Mouse (Mus musculus) CH12.LX (cell line): ENCODE results near the gene Ubxn10. TPM values are rescaled to one million over a fixed set of nuclear protein-coding genes. Genes with fewer than 3 reads are reported as not detected.

ENCODE experiments used
- DNase-seq: peaks from one replicate; pipeline ENCODE4 v3.0.0-alpha.2; 2013; ENCODE audit errors: extremely low read depth
- H3K27ac ChIP-seq: 2 replicates; pipeline ENCODE4 v1.5.1; 2012; ENCODE audit warnings: low read depth, mild to moderate bottlenecking, control low read depth, moderate library complexity; ENCODE audit not compliant: insufficient read depth
- H3K27me3 ChIP-seq: replicated peaks from 2 replicates; pipeline ENCODE3; 2012; ENCODE audit warnings: inconsistent platforms
- H3K36me3 ChIP-seq, 2 experiments: replicated peaks in 1 of 2; 2 replicates each; pipeline versions ENCODE3 to v1.6.1; 2012; ENCODE audit warnings: inconsistent platforms in 1 of 2, low read length in 1 of 2, mild to moderate bottlenecking in 1 of 2, mixed read lengths in 1 of 2, moderate library complexity in 1 of 2; ENCODE audit not compliant: control insufficient read depth in 1 of 2, insufficient read depth in 1 of 2
- H3K4me1 ChIP-seq, 2 experiments: 2 replicates each; pipeline ENCODE4 v1.6.1; 2012; ENCODE audit warnings: inconsistent platforms in 1 of 2, moderate library complexity in 1 of 2; ENCODE audit not compliant: insufficient read depth in 2 of 2, control insufficient read depth in 1 of 2
- H3K4me2 ChIP-seq: 2 replicates; pipeline ENCODE4 v1.6.1; 2012; ENCODE audit warnings: low read depth, mild to moderate bottlenecking, control low read depth; ENCODE audit not compliant: poor library complexity, insufficient read depth, severe bottlenecking
- H3K4me3 ChIP-seq, 3 experiments: fragments of 150-350 bp in 1 of 3; sonication (generic) in 1 of 3; replicated peaks in 1 of 3; 2 replicates each; pipeline versions ENCODE3 to v1.5.1; 2011 to 2012; ENCODE audit warnings: low read depth in 2 of 3, low read length in 2 of 3, mild to moderate bottlenecking in 2 of 3, moderate library complexity in 2 of 3, control low read depth in 1 of 3, improper control_type of control experiment in 1 of 3, inconsistent platforms in 1 of 3, mixed read lengths in 1 of 3; ENCODE audit not compliant: poor library complexity in 1 of 3
- H3K79me2 ChIP-seq: replicated peaks from 2 replicates; pipeline ENCODE4 v1.6.1; 2012; ENCODE audit warnings: mild to moderate bottlenecking, moderate library complexity; ENCODE audit not compliant: control insufficient read depth, poor library complexity, insufficient read depth, severe bottlenecking; ENCODE audit errors: extremely low read depth
- H3K9ac ChIP-seq: 2 replicates; pipeline ENCODE4 v1.6.1; 2012; ENCODE audit warnings: low read depth, mild to moderate bottlenecking, control low read depth, moderate library complexity; ENCODE audit not compliant: insufficient read depth
- H3K9me3 ChIP-seq: replicated peaks from 2 replicates; pipeline ENCODE3; 2012; ENCODE audit warnings: low read length, inconsistent platforms, mixed read lengths
- CHD2 ChIP-seq: IDR thresholded peaks from 2 replicates; pipeline ENCODE4 v1.6.1; 2011; ENCODE audit warnings: low read length, improper control_type of control experiment
- CTCF ChIP-seq, 2 experiments: IDR thresholded peaks in 1 of 2; conservative IDR thresholded peaks in 1 of 2; 2 replicates each; pipeline ENCODE4 v1.5.1; 2011 to 2012; ENCODE audit warnings: low read depth in 2 of 2, low read length in 2 of 2, improper control_type of control experiment in 1 of 2, inconsistent platforms in 1 of 2, mild to moderate bottlenecking in 1 of 2, moderate library complexity in 1 of 2
- ELF1 ChIP-seq: IDR thresholded peaks from 2 replicates; pipeline ENCODE4 v1.6.1; 2014; ENCODE audit warnings: low read depth, mild to moderate bottlenecking, inconsistent platforms, low read length, improper control_type of control experiment
- ETS1 ChIP-seq: conservative IDR thresholded peaks from 2 replicates; pipeline ENCODE4 v1.6.1; 2012; ENCODE audit warnings: low read depth, mild to moderate bottlenecking, inconsistent platforms, low read length, improper control_type of control experiment, moderate library complexity
- IRF4 ChIP-seq: IDR thresholded peaks from 2 replicates; pipeline ENCODE4 v1.6.1; 2014; ENCODE audit warnings: low read depth, mild to moderate bottlenecking, inconsistent platforms, low read length, improper control_type of control experiment
- JUN ChIP-seq: IDR thresholded peaks from 2 replicates; pipeline ENCODE4 v1.6.1; 2011; ENCODE audit warnings: low read depth, mild to moderate bottlenecking, low read length, improper control_type of control experiment, moderate library complexity; ENCODE audit not compliant: insufficient read depth
- KAT2A ChIP-seq: IDR thresholded peaks from 2 replicates; pipeline ENCODE4 v1.6.1; 2012; ENCODE audit warnings: low read length, improper control_type of control experiment, inconsistent platforms; ENCODE audit not compliant: insufficient replicate concordance
- MAFK ChIP-seq: IDR thresholded peaks from 2 replicates; pipeline ENCODE4 v1.6.1; 2011; ENCODE audit warnings: low read length, improper control_type of control experiment; ENCODE audit not compliant: insufficient replicate concordance
- MAX ChIP-seq: IDR thresholded peaks from 2 replicates; pipeline ENCODE4 v1.6.1; 2011; ENCODE audit warnings: low read length, improper control_type of control experiment
- MXI1 ChIP-seq: IDR thresholded peaks from 2 replicates; pipeline ENCODE4 v1.6.1; 2011; ENCODE audit warnings: mild to moderate bottlenecking, low read depth, low read length, improper control_type of control experiment
- MYC ChIP-seq: IDR thresholded peaks from 2 replicates; pipeline ENCODE4 v1.6.1; 2011; ENCODE audit warnings: low read depth, mild to moderate bottlenecking, improper control_type of control experiment, low read length
- NELFE ChIP-seq: IDR thresholded peaks from 2 replicates; pipeline ENCODE4 v1.6.1; 2011; ENCODE audit warnings: low read depth, low read length, improper control_type of control experiment
- NRF1 ChIP-seq: IDR thresholded peaks from 2 replicates; pipeline ENCODE4 v1.6.1; 2014; ENCODE audit warnings: low read depth, mild to moderate bottlenecking, inconsistent platforms, low read length, improper control_type of control experiment, moderate library complexity
- RAD21 ChIP-seq: IDR thresholded peaks from 2 replicates; pipeline ENCODE4 v1.6.1; 2011; ENCODE audit warnings: low read depth, mild to moderate bottlenecking, low read length, improper control_type of control experiment, moderate library complexity
- TBP ChIP-seq: conservative IDR thresholded peaks from 2 replicates; pipeline ENCODE4 v1.6.1; 2011; ENCODE audit warnings: low read depth, low read length, improper control_type of control experiment
- UBTF ChIP-seq: IDR thresholded peaks from 2 replicates; pipeline ENCODE4 v1.6.1; 2012; ENCODE audit warnings: low read depth, mild to moderate bottlenecking, inconsistent platforms, low read length, improper control_type of control experiment, moderate library complexity
- USF1 ChIP-seq: IDR thresholded peaks from 2 replicates; pipeline ENCODE4 v1.6.1; 2014; ENCODE audit warnings: low read depth, mild to moderate bottlenecking, inconsistent platforms, low read length, improper control_type of control experiment
- ZC3H11A ChIP-seq: IDR thresholded peaks from 2 replicates; pipeline ENCODE4 v1.6.1; 2012; ENCODE audit warnings: low read depth, mild to moderate bottlenecking, inconsistent platforms, low read length, improper control_type of control experiment
- ZKSCAN1 ChIP-seq: IDR thresholded peaks from 2 replicates; pipeline ENCODE4 v1.6.1; 2012; ENCODE audit warnings: low read depth, inconsistent platforms, low read length, improper control_type of control experiment, borderline replicate concordance
- ZMIZ1 ChIP-seq: IDR thresholded peaks from 2 replicates; pipeline ENCODE4 v1.6.1; 2012; ENCODE audit warnings: low read depth, mild to moderate bottlenecking, inconsistent platforms, low read length, improper control_type of control experiment
- ZNF384 ChIP-seq: IDR thresholded peaks from 2 replicates; pipeline ENCODE4 v1.6.1; 2012; ENCODE audit warnings: low read depth, low read length, improper control_type of control experiment, inconsistent platforms
- dilution Hi-C: fragments of 300-500 bp; cut with MboI; formaldehyde crosslinking; loops from 2 replicates; pipeline ENCODE4 v1.14.3; 2020; ENCODE audit warnings: low sequenced_read_pairs; ENCODE audit not compliant: extremely low pct_unique_long_range_greater_than_20kb, extremely low pct_ligation_motif_present
- in situ Hi-C: fragments of 300-500 bp; cut with MboI; formaldehyde crosslinking; loops from 3 replicates; pipeline ENCODE4 v1.14.3; 2019; ENCODE audit warnings: low sequenced_read_pairs, low pct_ligation_motif_present, low pct_unique_long_range_greater_than_20kb, mixed read lengths
- polyA plus RNA-seq: library from polyadenylated mRNA; unstranded; fragments of >175 nt; gene quantifications from 2 replicates; pipeline ENCODE4 v1.2.1, GENCODE M21; 2012; ENCODE audit warnings: low read depth; ENCODE audit not compliant: insufficient read length
- total RNA-seq, 2 experiments: library from RNA; depleted of rRNA; stranded (reverse); fragments of 300-350 nt in 1 of 2; fragments of >200 nt in 1 of 2; gene quantifications; 2 replicates each; pipeline ENCODE4 v1.2.3; 2012 to 2014

The Ubxn10 gene
- total and polyA plus RNA-seq, 3 experiments, result not detected

DNA sequence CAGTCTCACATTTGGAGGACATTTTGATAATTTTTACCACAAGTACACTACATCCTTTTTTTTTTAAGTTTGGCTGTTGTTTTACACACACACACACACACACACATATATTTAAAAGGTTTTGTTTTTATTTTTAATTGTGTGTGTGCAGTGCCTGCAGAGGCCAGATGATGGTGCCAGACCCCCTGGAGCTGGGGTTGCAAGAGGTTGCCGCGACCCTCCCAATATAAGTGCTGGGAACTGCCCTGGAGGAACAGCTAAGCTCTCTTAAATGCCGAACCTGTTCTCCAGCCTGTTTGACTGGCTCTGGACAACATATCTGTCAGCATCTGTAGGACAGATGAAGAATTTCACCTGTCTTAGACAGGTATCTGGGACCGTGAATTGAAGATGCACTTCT lies 32.8 kb downstream of the Ubxn10 start:
- in situ Hi-C loops (no loop called here), dilution Hi-C loops (no loop called here)
- Histone ChIP-seq H3K4me2 (no peak overlapping the region), H3K4me1 (no peaks in the 10 kb centered on the region), H3K4me3 (no peak overlapping the region), H3K27ac (no peak overlapping the region), H3K36me3 (no peaks in the 10 kb centered on the region), H3K79me2 (no peaks in the 10 kb centered on the region), H3K27me3 (peaks cover 68% of the 10 kb centered on the region), H3K9ac (no peak overlapping the region), H3K9me3 (peaks cover 9% of the 10 kb centered on the region)
- TF ChIP-seq UBTF (no peak), MXI1 (no peak), MAX (no peak), RAD21 (no peak), ZC3H11A (no peak), CTCF (conservative IDR thresholded peaks at IDR 0.05 in 1 of 2, IDR thresholded peaks at IDR 0.05 in 1 of 2; ENCODE audit: low read depth in 2 of 2, low read length in 2 of 2) (no peak), MAFK (no peak), ZMIZ1 (no peak), JUN (no peak), KAT2A (no peak), ETS1 (no peak), MYC (no peak), USF1 (no peak), ZNF384 (no peak), ELF1 (no peak)
- DNase-seq, result no peak

DNA sequence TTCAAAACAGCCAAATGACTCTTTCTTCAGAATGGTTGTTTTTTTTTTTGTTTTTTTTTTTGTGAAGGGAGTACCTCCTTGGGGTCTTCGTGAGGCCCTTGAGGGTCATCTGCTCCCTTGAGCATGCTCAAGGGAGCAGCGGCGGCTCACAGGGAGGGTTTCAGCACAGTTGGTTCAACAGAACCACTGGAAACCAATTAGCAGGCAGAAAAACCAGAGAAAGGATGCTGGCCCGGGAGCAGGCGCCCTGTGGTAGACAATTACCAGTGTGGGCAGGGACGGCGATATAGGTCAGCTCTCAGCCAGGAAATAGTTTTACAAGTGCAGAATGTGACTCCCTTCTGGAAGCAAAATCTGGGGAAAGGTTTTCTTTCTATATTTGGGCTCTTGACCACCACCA lies 33.4 kb downstream of the Ubxn10 start:
- Histone ChIP-seq H3K36me3 (no peaks in the 10 kb centered on the region), H3K4me3 (no peak overlapping the region)
- in situ Hi-C loops, result no loop called here
- DNase-seq, result no peak
- TF ChIP-seq NELFE, result no peak
- TF ChIP-seq NRF1, result no peak
- no peak for TF ChIP-seq TBP
- TF ChIP-seq ZKSCAN1, result no peak
- no peak for TF ChIP-seq MXI1
- no peak for TF ChIP-seq CHD2
- no peak for TF ChIP-seq IRF4
- no peak for TF ChIP-seq ETS1
- no peak for TF ChIP-seq JUN
- TF ChIP-seq, all 38 proteins: peak for 0
- Histone ChIP-seq H3K79me2 (no peaks in the 10 kb centered on the region), H3K4me1 (no peaks in the 10 kb centered on the region), H3K4me2 (no peak overlapping the region), H3K9ac (no peak overlapping the region), H3K27me3 (peaks cover 69% of the 10 kb centered on the region), H3K9me3 (peaks cover 12% of the 10 kb centered on the region), H3K27ac (no peak overlapping the region)
- dilution Hi-C loops, result no loop called here
